Mouse (Mus musculus) embryonic fibroblast, embryonic 13.5 days (primary cell): ENCODE data around the gene Kcnn1.

Experiments used
- CTCF ChIP-seq: IDR thresholded peaks from 2 replicates; pipeline ENCODE4 v1.5.1; 2011; ENCODE audit warnings: mild to moderate bottlenecking, control low read depth, low read length, moderate library complexity, borderline replicate concordance; ENCODE audit not compliant: insufficient read depth
- POLR2A ChIP-seq: IDR thresholded peaks from 2 replicates; pipeline ENCODE4 v1.6.1; 2011; ENCODE audit warnings: low read depth, mild to moderate bottlenecking, control low read depth, low read length, moderate library complexity

- TF ChIP-seq CTCF (no peak), POLR2A (no peak)
Observed at GRCm38 (mm10) chr8:70801156-70801555, 61.9 kb downstream of the Kcnn1 start.
